Mouse (Mus musculus) cerebellum, adult 9-10 months (tissue): ENCODE measurements at regions not wholly inside any gene's neighbourhood (a gene's known extent, or its start where the extent isn't known, plus 50 kb on each side); places are given as distances from the start of the nearest gene placed in this dataset.

Experiments used
- DNase-seq: peaks from one replicate; pipeline ENCODE4 v3.0.0; 2022

GRCm38 (mm10) chr6:31332254-31332653 lies 66.3 kb upstream of the Mkln1 start:
- DNase-seq, result no peak

- DNase-seq, result no peak
These were observed 65.8 kb upstream of the Mkln1 start for GRCm38 (mm10) chr6:31332714-31333113.

- no peak for DNase-seq
These were observed 65.2 kb upstream of the Mkln1 start for GRCm38 (mm10) chr6:31333228-31333922.

- DNase-seq, result no peak
These were observed 64.4 kb upstream of the Mkln1 start for GRCm38 (mm10) chr6:31334086-31334485.

GRCm38 (mm10) chr6:31339122-31339947 lies 59.2 kb upstream of the Mkln1 start:
- no peak for DNase-seq

GRCm38 (mm10) chr6:31339948-31340250 lies 58.6 kb upstream of the Mkln1 start:
- no peak for DNase-seq

- no peak for DNase-seq
These were observed 53.0 kb upstream of the Mkln1 start for GRCm38 (mm10) chr6:31345366-31346084.

GRCm38 (mm10) chr6:31348333-31348732 lies 50.2 kb upstream of the Mkln1 start:
- no peak for DNase-seq
